Mouse (Mus musculus) adrenal gland, adult 8-10 months (tissue): ENCODE data around the gene Slf2. TPM values are rescaled to one million over a fixed set of nuclear protein-coding genes. Genes with fewer than 3 reads are reported as not detected.
A peak's percentile ranks its signal among the peaks of the same experiment; 100 is the strongest.

Source experiments
- DNase-seq: peaks from one replicate; pipeline ENCODE4 v3.0.0; 2022
- total RNA-seq, 4 experiments: library from RNA; stranded (reverse); gene quantifications; 2 replicates each; pipeline ENCODE4 v1.2.4; 2022

Slf2 gene
- total RNA-seq, 4 experiments from 2014 or later, result 22.6 to 40.9 (median 30.5) TPM

DNA sequence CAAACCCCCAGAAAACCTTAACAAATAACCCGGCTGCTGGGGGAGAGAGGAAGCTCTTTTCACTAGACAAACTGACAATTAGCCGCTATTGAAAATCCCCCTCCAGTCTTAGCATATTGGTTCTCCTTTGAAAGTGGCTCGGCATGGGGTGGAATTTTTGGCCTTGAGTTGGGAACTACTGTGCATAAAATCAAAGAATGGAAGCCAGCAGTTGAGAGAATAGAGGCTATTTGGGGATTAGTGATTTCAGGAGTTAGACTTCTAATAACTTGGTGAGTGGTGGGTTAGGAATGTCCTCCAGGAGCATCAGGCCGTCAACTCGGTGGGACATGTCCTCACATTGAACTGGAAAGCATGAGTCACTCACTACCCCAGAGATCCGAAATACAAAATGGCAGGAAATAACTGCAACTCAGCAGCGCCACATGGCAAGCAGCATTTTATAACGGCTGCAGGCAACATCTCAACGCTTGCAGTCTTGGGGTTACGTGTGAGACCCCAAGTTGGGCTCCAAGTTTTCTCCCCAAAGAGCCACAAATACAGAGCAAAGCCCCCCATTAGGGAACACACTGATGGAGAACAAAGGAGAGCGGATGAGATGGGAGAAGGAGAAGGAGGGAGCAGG lies 22.0 kb upstream of the Slf2 start:
- no peak for DNase-seq

GRCm38 (mm10) chr19:44914481-44915249 lies 16.3 kb upstream of the Slf2 start:
- no peak for DNase-seq

DNA sequence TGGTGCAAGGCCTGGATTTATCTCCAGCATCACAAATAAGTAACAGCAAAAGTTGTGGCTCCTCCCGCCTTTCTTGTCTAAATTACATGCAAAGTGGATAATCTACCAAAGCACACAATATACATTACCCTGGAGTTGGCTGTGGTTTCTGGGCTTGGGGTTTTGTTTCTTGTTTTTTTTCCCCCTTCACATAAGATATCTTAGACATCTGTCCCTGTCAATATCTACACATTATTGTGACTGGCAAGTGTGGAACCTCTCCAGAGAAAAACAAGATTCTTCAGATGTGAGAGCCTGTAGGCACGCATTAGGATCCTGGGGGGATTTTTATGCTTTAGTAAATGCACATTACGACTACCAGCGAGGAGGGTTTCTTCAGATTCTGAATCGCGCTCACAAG lies 12.8 kb upstream of the Slf2 start:
- no peak for DNase-seq

- DNase-seq, result no peak
Measured at GRCm38 (mm10) chr19:44921466-44922139, 9.3 kb upstream of the Slf2 start.

DNA sequence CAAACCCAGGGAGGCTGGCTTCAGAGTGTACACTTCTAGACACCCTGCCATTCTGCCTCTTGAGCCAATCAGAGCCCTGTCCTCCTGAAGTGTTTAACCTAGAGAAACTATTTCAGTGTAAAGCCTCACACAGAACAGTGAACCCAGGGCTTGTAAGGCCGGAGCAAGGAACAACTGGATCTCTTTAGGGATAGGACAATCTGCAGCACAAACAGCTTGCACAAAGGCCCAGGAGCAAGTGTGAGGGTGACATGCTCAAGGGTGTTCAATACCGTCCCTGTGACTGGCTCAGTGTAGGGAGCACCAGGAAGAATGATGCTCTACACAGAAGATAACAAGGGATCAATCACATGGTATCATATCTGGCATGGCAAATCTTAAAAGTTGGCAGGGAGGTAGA lies 8.4 kb upstream of the Slf2 start:
- no peak for DNase-seq

DNA sequence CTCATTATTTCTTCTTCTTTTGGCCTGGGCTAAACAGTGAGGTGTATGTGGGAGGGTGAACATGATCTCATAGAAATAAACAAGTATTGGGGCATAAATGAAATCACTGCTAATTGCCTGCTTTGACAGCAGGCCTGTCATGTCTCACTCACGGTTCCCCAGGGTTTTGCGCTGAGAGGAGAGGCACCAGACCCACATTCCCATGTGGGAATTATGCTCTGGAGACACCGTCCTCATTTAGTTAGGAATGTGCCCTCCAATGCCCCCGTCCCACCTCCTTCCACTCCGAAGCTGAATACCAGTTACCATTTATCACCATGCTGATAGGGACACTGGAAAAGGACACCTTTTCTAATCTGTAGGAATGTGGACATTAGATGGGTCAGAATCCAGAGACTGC lies 6.3 kb upstream of the Slf2 start:
- no peak for DNase-seq

GRCm38 (mm10) chr19:44926781-44927180 lies 4.2 kb upstream of the Slf2 start:
- no peak for DNase-seq

GRCm38 (mm10) chr19:44927250-44927649 lies 3.7 kb upstream of the Slf2 start:
- DNase-seq, result no peak

DNA sequence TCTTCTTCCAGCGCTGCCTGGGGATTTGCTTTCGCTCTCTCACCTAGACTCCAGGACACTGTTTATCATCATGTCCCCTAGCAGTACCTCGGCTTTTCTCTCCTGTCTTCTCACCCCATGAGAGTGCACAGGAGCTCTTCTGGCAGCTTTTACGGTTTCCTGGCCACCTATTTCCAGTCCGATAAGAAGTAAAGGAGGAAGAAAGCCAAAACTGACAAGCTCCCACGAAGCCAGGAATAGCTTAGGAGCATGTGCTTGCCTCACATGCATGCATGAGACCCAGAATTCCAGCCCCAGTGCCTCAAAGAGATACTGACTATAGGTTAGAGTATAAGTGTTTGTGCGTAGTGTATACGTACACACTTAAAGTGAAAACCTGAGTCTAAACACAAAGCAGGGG lies 2.8 kb upstream of the Slf2 start:
- no peak for DNase-seq

GRCm38 (mm10) chr19:44929251-44929650 lies 1.7 kb upstream of the Slf2 start:
- DNase-seq, result no peak

DNA sequence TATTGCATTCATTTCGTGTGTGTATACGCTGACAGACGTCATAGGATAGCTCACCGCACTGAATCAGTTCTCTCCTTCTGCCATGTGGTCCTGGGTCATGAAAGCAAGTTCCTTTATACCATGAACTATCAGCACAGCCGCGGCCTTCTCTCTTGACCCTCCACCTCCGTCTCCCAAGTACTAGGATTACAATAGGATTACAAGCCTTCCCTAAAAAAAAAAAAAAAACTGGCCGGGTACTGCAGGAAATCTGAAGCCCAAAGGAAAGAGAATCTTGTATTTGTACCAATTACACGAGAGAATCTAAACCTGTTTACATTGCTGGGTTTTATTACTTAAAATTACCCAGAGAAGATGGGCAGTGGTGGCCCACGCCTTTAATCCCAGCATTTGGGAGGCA lies 1.3 kb upstream of the Slf2 start:
- DNase-seq, result no peak

DNA sequence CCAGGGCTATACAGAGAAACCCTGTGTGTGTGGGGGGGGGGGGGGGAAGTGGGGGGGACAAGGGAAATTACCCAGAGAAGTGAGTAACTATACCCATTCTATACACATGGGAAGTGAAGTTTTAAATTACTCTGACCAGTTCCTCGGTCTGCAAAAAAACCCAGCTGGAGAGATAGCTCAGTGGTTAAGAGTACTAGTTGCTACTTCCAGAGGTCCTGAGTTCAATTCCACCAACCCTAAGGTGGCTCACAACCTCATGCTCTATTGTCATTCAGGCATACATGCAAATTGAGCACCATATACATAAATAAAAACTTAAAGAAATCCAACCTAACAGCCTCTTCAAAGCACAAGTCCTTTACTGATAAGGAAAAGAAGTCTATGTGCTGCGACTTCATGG lies 829 bp upstream of the Slf2 start:
- DNase-seq, result no peak

DNA sequence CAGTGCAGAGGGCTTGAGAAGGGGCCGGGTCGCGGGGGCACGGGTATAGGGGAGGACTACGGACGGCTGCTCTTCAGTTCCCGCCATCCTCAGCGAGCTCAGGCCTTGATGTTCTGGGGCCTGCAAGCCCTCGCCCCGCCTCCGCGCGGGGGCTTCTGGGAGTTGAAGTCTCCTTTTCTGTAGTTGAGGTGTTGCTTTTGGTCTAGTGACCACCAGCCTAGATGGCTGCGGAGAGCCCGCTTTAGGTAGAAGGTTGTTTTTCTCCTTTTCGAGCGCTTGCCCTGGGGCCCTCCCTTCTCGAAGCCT lies 456 bp downstream of the Slf2 start:
- DNase-seq, result peak; percentile 82

DNA sequence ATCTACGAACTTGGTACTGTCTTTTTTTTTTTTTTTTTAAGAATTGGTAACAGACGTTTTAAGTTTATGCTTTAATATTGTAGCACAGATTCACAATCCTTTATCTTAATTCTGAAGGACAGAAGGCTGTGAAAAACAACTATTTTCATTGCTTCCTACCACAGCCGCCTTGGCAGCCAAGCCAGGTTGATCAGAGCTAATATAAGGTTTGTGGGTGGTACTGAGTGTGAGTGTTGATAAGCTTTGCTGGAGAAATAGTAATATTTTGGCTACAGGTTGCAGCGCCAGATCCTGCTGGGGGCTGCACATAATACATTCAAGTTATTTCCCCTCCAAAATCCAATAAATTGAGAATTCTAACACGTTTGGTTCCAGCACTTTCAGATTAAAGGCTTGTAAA lies 1.1 kb downstream of the Slf2 start:
- DNase-seq, result no peak

GRCm38 (mm10) chr19:44933136-44933535 lies 2.2 kb downstream of the Slf2 start:
- no peak for DNase-seq

- no peak for DNase-seq
Measured at GRCm38 (mm10) chr19:44959633-44960032, 28.7 kb downstream of the Slf2 start.

GRCm38 (mm10) chr19:44965978-44966377 lies 35.0 kb downstream of the Slf2 start:
- DNase-seq, result no peak

DNA sequence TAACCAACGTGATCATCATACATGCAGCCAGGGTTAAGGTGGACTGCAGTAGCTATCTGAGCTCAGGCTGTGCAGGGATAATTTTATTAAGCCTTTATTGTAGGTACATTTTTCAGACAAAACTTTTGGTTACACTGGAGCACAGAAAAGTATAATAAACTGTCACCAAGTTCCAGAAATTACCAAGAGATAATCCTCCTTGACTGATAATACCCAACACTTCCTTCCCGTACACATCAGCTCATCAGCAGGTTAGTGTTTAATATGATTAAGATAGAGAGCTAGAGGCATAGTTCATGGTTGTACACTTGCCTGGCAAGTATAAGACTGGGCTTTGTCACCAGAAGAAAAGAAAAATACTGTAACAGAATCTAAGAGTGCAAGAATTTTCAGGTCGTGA lies 37.4 kb downstream of the Slf2 start:
- DNase-seq, result no peak

DNA sequence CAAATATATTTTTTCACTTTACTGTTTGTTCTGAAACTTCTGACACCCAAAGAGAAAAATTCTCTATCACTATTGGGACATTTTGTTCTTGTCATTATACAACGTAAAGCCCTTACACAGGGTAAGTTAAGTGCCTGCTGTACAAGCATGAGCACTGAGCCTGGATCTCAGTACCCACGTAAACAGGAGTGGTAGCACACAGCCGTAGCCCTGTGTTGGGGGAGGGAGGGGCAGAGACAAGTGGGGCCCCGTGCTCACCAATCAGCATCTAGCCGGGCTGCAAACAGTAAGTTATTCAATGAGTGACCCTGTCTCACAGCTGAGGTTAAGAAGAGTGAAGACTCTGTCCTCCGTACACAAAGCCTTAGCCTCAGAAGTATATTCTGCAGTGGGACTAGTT lies 45.7 kb downstream of the Slf2 start:
- DNase-seq, result no peak

DNA sequence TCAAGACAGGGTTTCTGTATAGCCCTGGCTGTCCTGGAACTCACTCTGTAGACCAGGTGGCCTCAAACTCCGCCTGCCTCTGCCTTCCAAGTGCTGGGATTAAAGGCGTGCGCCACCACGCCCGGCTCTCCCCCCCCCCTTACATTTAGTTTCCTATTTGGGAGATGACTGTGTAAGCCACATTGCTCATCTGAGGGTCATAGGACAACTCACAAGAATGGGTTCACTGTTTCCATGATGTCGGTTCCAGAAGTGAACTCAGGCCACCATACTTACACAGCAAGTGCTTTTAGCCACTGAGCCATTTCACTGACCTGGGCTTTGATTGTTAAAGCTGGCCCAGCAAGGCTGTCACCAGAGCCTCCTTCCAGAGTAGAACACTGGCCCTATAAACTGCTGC lies 46.2 kb downstream of the Slf2 start:
- no peak for DNase-seq

- DNase-seq, result no peak
Measured at GRCm38 (mm10) chr19:44980787-44981186, 49.8 kb downstream of the Slf2 start.

DNA sequence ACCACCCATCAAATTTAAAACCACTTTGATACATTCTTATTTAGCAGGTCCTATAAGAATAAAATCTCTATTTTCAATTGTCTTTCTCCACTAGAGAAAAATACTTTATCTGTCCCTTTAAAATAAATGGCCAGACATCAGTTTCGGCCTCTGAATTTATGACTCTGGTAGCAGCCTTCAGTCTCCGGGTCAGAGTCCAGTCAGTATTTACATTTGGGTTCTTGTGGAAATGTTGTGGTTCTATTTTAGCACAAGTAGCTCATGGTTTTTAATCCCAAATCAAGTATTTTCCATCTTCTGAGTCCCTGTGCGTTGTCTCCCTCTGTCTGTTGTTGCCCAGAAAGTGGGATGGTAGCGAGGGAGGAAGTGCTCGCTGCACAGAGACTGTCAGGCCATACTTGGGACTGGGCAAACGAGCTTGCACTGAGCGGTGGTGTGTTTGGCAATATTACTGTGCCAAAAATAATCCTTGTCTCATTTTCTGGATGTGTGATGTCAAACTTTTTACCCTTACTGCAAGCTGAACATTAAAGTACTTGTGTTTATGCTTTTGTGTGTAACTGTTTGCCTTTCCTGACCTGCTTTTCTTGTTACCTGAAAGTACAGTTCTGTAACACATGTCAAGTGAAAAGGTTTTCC lies 51.6 kb downstream of the Slf2 start:
- DNase-seq, result no peak

DNA sequence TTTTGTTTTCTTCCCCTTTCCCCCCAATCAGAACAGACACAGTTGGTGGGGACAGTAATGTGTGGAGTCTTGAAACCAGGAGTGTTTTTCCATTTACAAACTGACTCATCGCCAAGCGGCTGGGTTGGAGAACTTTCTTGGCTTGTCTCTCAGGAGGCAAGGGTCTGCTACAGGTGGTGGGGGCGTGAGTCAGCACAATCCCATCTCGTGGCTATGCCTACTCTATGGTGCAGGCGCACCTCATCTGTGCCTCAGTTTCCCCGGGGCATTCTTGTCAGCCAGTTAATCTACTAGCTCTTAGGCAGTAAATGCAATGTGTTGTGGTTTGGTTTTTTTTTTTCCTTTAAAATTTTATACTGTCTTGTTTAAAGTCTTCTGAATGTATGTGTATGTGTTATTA lies 52.4 kb downstream of the Slf2 start:
- no peak for DNase-seq

DNA sequence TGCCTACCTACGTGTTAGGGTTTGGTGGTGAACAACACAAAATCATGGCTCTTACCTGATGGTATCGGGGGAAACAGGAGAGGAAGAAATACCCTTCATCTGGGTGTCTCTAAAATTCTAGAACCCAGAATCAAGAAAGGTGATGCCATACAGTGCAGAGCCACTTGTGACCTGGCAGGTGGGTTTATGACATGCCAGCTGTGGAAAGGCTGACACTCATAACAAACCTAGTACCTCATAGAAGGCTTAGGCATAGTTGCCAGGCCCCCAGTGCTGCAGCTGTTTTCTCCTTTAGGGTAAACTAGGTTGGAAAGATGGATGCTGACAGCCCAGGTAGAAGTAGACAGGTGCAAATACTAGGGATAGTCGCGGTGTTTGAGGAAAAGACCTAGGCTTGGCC lies 53.5 kb downstream of the Slf2 start:
- no peak for DNase-seq
